Mouse (Mus musculus) megakaryocyte-erythroid progenitor cell, adult 5-6 weeks (primary cell): ENCODE measurements at regions not wholly inside any gene's neighbourhood (a gene's known extent, or its start where the extent isn't known, plus 50 kb on each side); places are given as distances from the start of the nearest gene placed in this dataset.

Source experiments
- ATAC-seq: replicated peaks from 2 replicates; pipeline ENCODE4 v1.8.0; 2016; ENCODE audit warnings: mild to moderate bottlenecking, inconsistent platforms; ENCODE audit not compliant: severe bottlenecking, poor library complexity, low FRiP score, low TSS enrichment

GRCm38 (mm10) chr15:59954345-59954744 is 62.1 kb downstream of the 4933412E24Rik start:
- ATAC-seq: no peak

DNA sequence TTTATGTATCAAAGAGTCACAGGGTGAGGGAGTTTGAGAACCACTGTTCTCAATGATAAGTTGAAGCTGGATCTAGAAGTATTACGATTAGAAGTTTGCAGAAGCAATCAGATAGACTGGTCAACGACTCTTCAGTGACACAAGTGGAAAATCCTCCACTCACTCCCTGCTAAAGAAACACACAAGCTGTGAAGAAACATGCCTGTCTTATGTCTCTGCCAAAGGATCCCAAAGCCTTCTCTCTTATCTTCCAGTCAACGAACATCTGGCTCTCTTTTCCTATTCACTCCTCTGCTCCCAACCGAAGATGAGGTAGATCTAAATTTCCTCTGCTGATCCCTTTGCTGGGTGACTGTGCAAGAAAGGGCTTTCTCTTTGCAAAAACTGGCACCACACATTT is 62.6 kb downstream of the 4933412E24Rik start:
- ATAC-seq: no peak

DNA sequence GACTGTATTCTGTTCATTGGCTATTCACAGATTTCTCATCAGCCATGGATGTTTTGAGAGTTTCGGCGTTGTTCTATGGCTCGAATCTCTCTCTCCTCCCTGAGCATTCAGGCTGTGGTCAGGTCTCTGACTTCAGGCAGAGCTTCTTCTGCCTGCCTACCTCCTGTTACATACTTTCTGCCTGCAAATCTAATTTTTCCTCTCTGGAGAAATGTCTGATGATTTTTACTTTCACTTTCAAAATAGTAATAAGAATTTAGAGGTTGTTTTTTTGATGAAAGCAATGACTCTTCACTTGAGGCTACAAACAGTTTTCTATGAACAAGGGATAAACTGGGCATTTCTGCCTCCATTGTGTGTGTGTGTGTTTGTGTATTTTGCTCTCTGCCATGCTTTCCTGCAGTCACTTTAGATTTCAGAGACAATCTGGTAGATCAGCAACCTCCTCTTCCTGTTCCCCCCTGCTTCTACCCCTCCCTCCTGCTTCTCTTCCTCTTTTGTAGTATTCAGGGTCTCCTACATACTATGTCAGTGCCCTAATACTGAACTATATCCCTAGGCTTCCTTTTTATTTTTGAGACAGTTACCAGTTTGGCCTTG is 65.7 kb downstream of the 4933412E24Rik start:
- ATAC-seq: no peak

GRCm38 (mm10) chr15:59945208-59945607 is 71.2 kb downstream of the 4933412E24Rik start:
- no peak for ATAC-seq

- ATAC-seq: no peak
Observed at GRCm38 (mm10) chr15:59936486-59936885, 79.9 kb downstream of the 4933412E24Rik start.

- no peak for ATAC-seq
Observed at GRCm38 (mm10) chr15:59913860-59914259, 102.6 kb downstream of the 4933412E24Rik start.

DNA sequence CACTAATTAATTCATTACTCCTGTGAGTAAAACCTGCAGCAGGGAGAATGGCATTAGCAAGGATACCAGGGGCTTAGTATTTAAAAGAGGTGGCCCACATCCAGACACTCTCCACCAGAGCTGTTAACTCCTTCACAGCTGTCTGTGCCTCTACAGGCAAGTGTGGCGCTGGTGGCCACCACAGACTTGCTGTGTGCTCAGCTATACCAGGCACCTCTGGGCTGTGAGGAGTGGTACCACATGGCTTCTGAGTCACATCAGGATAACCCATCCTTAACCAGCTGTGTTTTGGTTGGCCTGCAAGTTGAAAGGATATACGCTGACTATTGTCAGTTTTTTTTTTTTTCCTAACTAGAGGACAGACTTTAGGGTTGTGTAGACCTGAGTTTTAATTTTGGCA is 108.1 kb downstream of the 4933412E24Rik start:
- ATAC-seq: no peak

GRCm38 (mm10) chr15:59905832-59906797 is 110.3 kb downstream of the 4933412E24Rik start:
- ATAC-seq: peak; percentile 50; the same call in 1 of the 2 replicates

DNA sequence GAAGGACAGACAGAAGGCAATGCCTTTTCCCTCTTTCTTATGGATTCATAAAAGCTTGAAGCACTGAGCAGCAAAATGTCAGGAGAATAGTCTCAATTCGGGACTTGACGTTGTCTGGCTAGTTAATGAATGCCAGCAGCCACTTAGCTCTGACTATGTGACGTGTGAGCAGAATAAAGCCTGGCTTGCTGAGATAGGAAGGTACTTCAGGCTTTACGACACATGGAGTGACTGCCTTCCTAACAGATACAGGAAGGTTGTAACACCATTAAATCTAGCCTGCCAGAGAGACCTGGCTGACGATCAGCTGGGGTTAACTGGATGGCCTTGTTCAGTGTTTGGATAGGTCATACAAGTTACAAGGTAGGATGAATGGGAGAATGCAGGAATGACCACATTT is 111.7 kb downstream of the 4933412E24Rik start:
- ATAC-seq: no peak

- no peak for ATAC-seq
Observed at GRCm38 (mm10) chr15:59888996-59889395, 127.4 kb downstream of the 4933412E24Rik start.

- ATAC-seq: no peak
Observed at GRCm38 (mm10) chr15:59888131-59888459, 128.3 kb downstream of the 4933412E24Rik start.

DNA sequence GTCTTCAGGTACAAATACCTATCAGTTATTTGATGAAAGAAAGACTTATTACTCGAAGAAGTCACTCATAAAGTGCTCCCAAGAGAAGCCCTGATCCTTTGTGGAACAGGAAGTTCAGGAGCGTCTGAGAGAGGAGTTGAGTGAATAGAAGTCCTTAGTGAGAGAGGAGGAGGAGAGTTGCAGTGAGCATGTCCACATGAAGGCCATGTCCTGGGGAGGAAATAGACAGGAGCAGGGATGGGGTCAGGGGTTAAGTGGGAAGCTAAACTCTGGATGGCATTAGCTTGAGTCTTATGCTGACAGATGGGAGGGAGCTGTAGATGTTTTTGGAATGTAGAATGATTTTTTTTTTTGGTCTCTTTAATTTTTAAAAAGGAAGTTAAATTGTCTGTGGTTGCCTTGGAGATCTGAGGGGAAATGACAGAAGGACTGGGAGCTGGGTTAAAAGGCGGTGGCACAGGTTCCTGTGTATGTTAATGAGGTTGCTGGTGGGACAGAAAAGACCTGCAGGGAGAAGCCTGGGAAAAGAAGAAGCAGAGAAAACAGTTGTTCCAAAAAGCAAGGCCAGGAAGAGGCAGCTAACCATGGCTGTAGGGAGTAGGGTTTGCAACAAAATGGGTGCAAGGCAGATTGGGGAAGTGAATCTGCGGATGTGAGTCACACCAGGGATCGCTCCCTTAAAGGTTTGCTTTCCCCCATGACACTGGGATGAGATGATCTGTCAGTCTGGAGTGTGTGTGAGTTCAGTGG is 128.9 kb downstream of the 4933412E24Rik start:
- ATAC-seq: no peak

GRCm38 (mm10) chr15:59886036-59886435 is 130.4 kb downstream of the 4933412E24Rik start:
- no peak for ATAC-seq

- no peak for ATAC-seq
Observed at GRCm38 (mm10) chr15:59882444-59882843, 134.0 kb downstream of the 4933412E24Rik start.

DNA sequence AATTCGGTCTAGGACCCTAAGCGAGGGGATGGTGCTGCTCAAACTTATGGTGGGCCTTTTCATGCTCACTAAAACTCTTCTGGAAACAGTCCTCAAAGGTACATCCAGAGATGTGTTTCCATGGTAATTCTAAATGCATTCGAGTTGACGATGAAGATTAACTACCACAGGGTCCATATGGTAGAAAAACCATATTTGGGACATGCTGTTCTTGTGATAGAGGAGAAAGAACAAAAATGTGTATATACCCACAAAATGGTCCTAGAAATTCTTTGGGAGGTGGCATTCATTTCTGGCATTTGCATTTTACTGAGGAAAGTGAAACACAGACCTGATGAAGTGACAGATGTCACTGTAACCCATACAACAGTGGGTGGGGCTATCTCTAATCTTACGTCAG is 136.0 kb downstream of the 4933412E24Rik start:
- no peak for ATAC-seq

DNA sequence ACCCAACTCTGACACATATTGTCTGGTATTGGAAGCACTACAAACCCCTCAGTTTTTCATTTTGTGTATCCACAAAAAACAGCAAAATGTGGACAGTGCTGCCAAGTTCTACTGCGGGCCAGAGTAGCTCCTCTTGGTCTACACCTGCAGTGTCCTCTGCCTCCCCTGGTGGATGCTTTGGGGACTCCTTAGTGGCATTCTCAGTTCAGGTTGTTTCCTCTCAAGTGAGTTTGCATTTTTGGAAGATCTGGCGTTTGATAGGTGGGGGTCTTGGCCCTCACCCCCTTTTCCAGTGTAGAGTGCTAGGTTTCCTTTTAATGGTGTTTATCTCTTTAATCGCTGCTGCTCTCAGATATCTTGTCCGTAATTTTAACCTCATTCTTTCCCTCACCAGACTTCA is 137.1 kb downstream of the 4933412E24Rik start:
- no peak for ATAC-seq

- ATAC-seq: no peak
Observed at GRCm38 (mm10) chr15:59876279-59876742, 140.1 kb downstream of the 4933412E24Rik start.

DNA sequence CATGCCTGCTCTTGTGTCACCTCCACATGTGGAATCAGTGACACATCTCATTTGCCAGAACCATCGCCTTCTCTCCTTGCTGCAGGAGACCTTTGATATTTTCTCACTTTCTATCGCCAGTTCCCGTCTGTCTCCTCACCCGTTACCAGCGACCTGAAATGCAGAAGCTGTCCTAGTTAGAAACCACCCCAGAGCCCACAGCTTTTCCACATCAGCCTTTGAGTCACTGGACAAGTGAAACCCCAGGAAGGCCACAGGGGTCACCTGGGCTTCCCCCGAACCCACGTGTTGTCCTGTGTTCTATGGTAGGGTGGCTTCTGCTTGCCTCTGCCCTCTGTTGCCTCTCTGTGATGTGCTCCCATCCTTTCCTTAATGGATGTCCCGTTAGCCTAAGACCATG is 149.7 kb downstream of the 4933412E24Rik start:
- ATAC-seq: no peak

GRCm38 (mm10) chr15:59864746-59865499 is 151.5 kb downstream of the 4933412E24Rik start:
- ATAC-seq: no peak
